Mouse (Mus musculus) embryonic facial prominence, embryonic 14.5 days (tissue): Measurements from ENCODE around the gene Sbf2. TPM values are rescaled to one million over a fixed set of nuclear protein-coding genes. Genes with fewer than 3 reads are reported as not detected.
"Not testable (repeated sequence)": the region's sequence is repeated elsewhere in the genome, so short reads cannot be mapped to it uniquely, and the experiment has no call there.

Source experiments
- ATAC-seq: fragments of 200-750 bp; cut with Nextera tagmentation; 2 replicates; pipeline ENCODE4 v1.8.0; 2017; ENCODE audit warnings: low read depth, moderate number of reproducible peaks, moderate TSS enrichment
- DNase-seq: peaks from one replicate; pipeline ENCODE4 v3.0.0-alpha.2; 2015; ENCODE audit warnings: low spot score
- H3K27ac ChIP-seq: fragments of 300-500 bp; sonication (generic); replicated peaks from 2 replicates; pipeline ENCODE4 v1.5.1; 2014; ENCODE audit warnings: low read depth, mild to moderate bottlenecking, low read length, moderate library complexity
- H3K27me3 ChIP-seq: fragments of 300-500 bp; sonication (generic); replicated peaks from 2 replicates; pipeline ENCODE4 v1.6.1; 2014; ENCODE audit warnings: low read length; ENCODE audit not compliant: control insufficient read depth, insufficient read depth
- H3K36me3 ChIP-seq: fragments of 300-500 bp; sonication (generic); 2 replicates; pipeline ENCODE4 v1.6.1; 2014; ENCODE audit warnings: low read length, mixed read lengths; ENCODE audit not compliant: control insufficient read depth, insufficient read depth
- H3K4me1 ChIP-seq: fragments of 300-500 bp; sonication (generic); 2 replicates; pipeline ENCODE4 v1.6.1; 2014; ENCODE audit warnings: antibody characterized with exemption, low read length; ENCODE audit not compliant: control insufficient read depth, insufficient read depth
- H3K4me2 ChIP-seq: fragments of 300-500 bp; sonication (generic); 2 replicates; pipeline ENCODE4 v1.6.1; 2014; ENCODE audit warnings: low read depth, mild to moderate bottlenecking, low read length, moderate library complexity, mixed read lengths
- H3K4me3 ChIP-seq: fragments of 300-500 bp; sonication (generic); 2 replicates; pipeline ENCODE4 v1.5.1; 2014; ENCODE audit warnings: low read depth, mild to moderate bottlenecking, low read length
- H3K9ac ChIP-seq: fragments of 300-500 bp; sonication (generic); 2 replicates; pipeline ENCODE4 v1.6.1; 2014; ENCODE audit warnings: low read depth, mild to moderate bottlenecking, low read length, moderate library complexity, mixed read lengths
- H3K9me3 ChIP-seq: fragments of 300-500 bp; sonication (generic); 2 replicates; pipeline ENCODE4 v1.6.1; 2016; ENCODE audit warnings: low read length; ENCODE audit not compliant: control insufficient read depth
- WGBS: fragments of 180-500 bp; shearing (Covaris S2); extraction: QIAGEN DNeasy Blood & Tissue Kit; methylation state at CpG from one replicate; pipeline ENCODE4 v1.1.7; 2014; 5-methylcytosine and 5-hydroxymethylcytosine counted together
- polyA plus RNA-seq: library from polyadenylated mRNA; unstranded; fragments of >200 nt; fragmentation: Nextera tagmentation; extraction: Ambion mirVana; gene quantifications from 2 replicates; pipeline ENCODE4 v1.2.1, GENCODE M21; 2014

Sbf2 gene
- polyA plus RNA-seq, 1 experiment from 2014 or later = 24.8 TPM

DNA sequence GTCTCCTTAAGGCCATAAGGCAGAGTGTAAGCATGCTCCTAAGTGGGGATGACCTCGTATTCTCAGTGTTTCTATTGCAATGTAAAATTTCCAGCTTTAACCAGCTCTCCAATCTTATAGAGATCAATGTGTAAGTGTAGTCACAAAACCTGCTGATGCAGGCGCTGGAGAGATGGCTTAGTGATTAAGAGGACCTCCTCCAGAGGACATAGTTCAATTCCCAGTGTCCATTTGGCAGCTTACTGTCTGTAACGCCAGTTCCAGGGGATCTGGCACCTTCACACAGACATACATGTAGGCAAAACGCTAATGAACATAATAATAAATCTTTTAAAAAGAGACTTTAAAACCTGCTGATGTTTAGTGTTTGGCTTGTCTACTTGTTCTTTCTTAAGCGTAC is 200.4 kb downstream of the Sbf2 start:
- Histone ChIP-seq H3K27me3 (no peaks in the 10 kb centered on the region), H3K9ac (no peak overlapping the region), H3K27ac (no peak overlapping the region), H3K4me3 (no peak overlapping the region), H3K9me3 (no peaks in the 10 kb centered on the region), H3K4me2 (no peak overlapping the region), H3K36me3 (peaks cover 18% of the 10 kb centered on the region), H3K4me1 (no peaks in the 10 kb centered on the region)
- ATAC-seq (no peak), DNase-seq (no peak)
- 87% methylated on average over 5 of the region's 5 CpGs for WGBS

DNA sequence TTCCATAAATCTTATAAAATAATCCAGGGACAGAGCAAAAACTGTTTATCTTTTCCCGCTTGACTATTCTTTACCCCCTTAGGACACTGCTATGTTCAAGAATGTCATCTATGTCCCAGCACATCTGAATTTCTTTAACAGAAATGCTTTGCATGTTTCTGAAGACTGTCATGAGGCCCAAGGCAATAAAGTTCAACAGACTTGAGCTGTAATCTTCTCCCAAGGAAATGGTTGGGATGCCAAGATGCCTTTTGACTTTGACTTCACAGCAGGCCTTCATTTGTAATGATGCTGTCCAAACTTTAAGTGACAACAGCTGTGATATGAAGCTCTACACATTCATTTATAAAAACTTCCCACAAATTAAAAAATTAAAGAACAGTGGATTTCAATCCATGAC is 212.6 kb downstream of the Sbf2 start:
- no peaks in the 10 kb centered on the region for H3K9me3 ChIP-seq

DNA sequence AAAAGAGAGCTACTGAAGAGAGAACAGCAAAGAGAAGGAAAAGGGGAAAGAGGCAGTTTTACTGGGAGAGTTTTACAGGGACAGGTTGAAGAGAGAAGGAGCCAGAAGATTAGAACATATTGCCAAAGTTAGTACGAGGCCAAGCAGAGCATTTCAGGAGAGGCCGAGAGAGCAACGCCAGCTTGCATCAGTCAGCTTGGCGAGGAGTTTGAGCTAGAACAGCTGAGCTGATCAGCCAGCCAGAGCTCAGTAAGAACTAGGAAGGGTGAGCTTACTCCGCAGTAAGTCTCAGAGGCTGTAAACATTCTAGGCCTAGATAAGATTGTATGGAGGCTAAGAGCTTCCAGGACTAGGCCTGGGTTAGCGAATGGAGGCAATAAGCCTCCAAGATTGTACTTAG is 222.1 kb downstream of the Sbf2 start:
- Histone ChIP-seq H3K9me3 (no peaks in the 10 kb centered on the region), H3K4me3 (no peak overlapping the region), H3K27me3 (no peaks in the 10 kb centered on the region), H3K4me1 (no peaks in the 10 kb centered on the region), H3K36me3 (no peaks in the 10 kb centered on the region), H3K27ac (no peak overlapping the region), H3K4me2 (no peak overlapping the region), H3K9ac (no peak overlapping the region)
- WGBS = 89% methylated on average over 6 of the region's 6 CpGs
- DNase-seq (no peak), ATAC-seq (no peak)

More for the DNA sequence above, 212.6 kb downstream of the Sbf2 start:
- Histone ChIP-seq H3K9ac (no peak overlapping the region), H3K4me1 (no peaks in the 10 kb centered on the region), H3K4me2 (no peak overlapping the region), H3K4me3 (no peak overlapping the region), H3K27me3 (no peaks in the 10 kb centered on the region), H3K27ac (no peak overlapping the region), H3K36me3 (peaks cover 8% of the 10 kb centered on the region; the same call in 1 of the 2 replicates)
- DNase-seq (peak; percentile 61), ATAC-seq (no peak)
- WGBS = 44% methylated on average over 1 of the region's 1 CpGs

DNA sequence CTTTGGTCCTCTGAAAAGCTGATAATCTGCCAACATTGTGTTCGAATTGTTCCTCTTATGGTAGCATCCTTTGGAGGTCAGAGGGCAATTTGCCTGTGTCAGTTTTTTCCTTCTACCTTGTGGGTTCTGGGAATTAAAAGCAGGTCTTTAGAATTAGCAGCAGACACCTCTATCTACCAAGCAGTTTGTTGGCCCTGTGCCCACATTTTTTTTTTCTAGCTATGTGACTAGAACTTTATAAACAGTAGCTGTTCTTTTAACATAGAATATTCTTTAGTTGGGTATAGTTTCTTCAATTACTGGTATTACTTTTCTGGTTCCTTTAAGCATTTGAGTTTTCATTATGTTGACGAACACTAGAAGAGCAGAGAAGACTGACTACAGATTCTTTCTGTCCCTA is 223.1 kb downstream of the Sbf2 start:
- Histone ChIP-seq H3K36me3 (no peaks in the 10 kb centered on the region), H3K9ac (no peak overlapping the region), H3K4me3 (no peak overlapping the region), H3K4me2 (no peak overlapping the region), H3K9me3 (no peaks in the 10 kb centered on the region), H3K27me3 (no peaks in the 10 kb centered on the region), H3K4me1 (no peaks in the 10 kb centered on the region), H3K27ac (no peak overlapping the region)
- DNase-seq (no peak), ATAC-seq (no peak)
- 68% methylated on average over 2 of the region's 2 CpGs for WGBS

DNA sequence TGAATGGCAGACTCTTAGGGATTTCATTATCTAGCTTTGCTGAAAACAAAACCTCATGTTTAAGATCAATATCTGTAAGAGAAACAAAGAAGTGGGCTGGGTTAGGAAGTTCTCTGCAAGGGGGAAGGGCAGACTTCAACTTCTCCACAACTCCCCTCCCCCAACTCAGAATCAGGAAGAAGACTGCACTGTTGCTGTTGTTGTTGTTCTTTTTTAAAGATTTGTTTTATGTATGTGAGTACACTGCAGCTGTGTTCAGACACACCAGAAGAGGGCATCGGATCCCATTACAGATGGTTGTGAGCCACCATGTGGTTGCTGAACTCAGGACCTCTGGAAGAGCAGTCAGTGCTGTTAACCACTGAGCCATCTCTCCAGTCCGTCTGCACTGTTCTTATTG is 225.8 kb downstream of the Sbf2 start:
- not testable (repeated sequence) for H3K27me3 ChIP-seq, H3K27ac ChIP-seq, H3K36me3 ChIP-seq, H3K4me2 ChIP-seq, ATAC-seq, H3K9me3 ChIP-seq, H3K9ac ChIP-seq, H3K4me1 ChIP-seq, H3K4me3 ChIP-seq
- peak; percentile 11 for DNase-seq
- 71% methylated on average over 2 of the region's 2 CpGs for WGBS

DNA sequence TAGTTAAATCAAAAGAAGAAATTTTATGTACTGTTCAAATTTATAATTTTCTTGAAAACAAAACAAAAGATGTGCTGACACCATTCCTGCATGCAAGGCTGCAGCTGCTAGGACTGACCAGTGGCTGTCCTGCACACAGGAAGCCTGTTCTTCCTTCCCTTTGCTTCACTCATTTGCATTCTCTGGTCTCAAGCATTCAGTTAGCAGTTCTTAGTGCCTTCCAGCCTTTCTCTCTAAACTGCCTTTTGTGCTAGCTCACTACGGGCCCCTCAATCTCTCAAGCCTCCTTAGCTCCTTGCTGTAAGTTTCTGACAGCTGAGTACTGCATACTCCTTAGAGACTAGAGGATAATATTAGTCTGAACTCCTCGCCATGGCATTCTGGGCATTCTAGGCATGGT is 227.2 kb downstream of the Sbf2 start:
- H3K4me2 ChIP-seq = no peak overlapping the region
- H3K4me1 ChIP-seq = no peaks in the 10 kb centered on the region
- ATAC-seq = no peak
- H3K27me3 ChIP-seq = no peaks in the 10 kb centered on the region
- 0 out of 2 replicates have a peak overlapping the region, but pooled peaks have one; percentile 8 for H3K27ac ChIP-seq
- peak; percentile 12 for DNase-seq
- H3K36me3 ChIP-seq = no peaks in the 10 kb centered on the region
- H3K9me3 ChIP-seq = no peaks in the 10 kb centered on the region
- 44% methylated on average over 2 of the region's 2 CpGs for WGBS
- H3K4me3 ChIP-seq = no peak overlapping the region
- H3K9ac ChIP-seq = no peak overlapping the region

DNA sequence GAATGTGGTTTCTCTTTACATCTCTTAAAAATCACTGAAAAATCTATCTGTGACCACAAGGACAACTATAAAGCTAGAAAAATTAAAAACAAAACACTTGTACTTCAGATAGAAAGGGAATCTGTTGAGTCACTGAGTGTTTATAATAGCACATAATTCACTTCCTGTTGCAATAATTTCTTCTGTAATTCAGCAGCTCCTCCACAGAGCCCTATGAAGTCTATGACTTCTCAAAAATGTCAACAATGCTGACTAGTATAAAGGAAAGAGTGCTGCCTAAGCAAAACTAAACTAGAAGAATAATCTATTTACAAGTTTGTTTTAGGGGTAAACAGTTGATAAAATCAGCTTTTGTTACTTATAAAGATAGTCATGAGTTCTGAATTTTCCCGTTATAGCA is 229.2 kb downstream of the Sbf2 start:
- Histone ChIP-seq H3K27ac (no peak overlapping the region), H3K4me1 (no peaks in the 10 kb centered on the region), H3K4me3 (no peak overlapping the region), H3K9ac (no peak overlapping the region), H3K4me2 (no peak overlapping the region), H3K36me3 (no peaks in the 10 kb centered on the region), H3K27me3 (no peaks in the 10 kb centered on the region), H3K9me3 (no peaks in the 10 kb centered on the region)
- no peak for DNase-seq
- 89% methylated on average over 1 of the region's 1 CpGs for WGBS
- no peak for ATAC-seq

DNA sequence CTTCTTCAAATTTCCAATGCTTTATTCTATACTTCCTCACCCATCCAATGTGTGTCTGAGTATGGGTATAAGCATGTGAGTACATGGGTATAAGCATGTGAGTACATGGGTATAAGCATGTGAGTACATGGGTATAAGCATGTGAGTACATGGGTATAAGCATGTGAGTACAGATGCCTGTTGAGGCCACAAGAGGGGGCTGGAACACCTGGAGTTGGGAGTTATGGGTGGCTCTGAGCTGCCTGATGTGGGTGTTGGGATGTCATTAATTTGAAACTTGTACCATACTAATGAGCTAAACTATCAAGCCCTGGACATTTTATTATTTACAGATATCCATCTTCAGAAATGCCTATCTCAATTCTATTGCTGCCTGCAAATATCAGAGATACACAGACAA is 230.4 kb downstream of the Sbf2 start:
- no peak overlapping the region for H3K4me3 ChIP-seq

DNA sequence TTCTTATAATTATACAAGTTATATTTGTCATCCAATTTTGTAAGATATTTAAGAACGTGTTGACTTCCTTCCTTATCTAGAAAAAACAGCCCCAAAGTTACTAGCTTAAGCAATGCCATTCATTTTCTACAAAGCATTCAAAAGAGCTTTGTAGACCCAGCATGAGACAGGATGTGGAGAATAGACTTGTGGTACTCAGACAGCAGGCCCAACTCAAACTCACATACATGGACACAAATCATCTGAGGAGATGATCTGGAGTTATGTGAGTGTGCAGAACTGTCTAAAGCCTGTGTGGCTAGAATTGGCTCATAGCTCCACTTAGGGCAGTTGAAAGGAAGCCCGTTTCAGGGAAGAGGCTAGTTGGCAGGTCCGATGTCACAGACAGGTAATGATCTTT is 233.1 kb downstream of the Sbf2 start:
- no peak for DNase-seq
- H3K9ac ChIP-seq = no peak overlapping the region
- WGBS = 86% methylated on average over 3 of the region's 3 CpGs
- no peak overlapping the region for H3K27ac ChIP-seq
- no peak overlapping the region for H3K4me3 ChIP-seq
- H3K36me3 ChIP-seq = no peaks in the 10 kb centered on the region
- H3K27me3 ChIP-seq = no peaks in the 10 kb centered on the region
- no peaks in the 10 kb centered on the region for H3K4me1 ChIP-seq
- ATAC-seq = no peak
- H3K4me2 ChIP-seq = no peak overlapping the region
- no peaks in the 10 kb centered on the region for H3K9me3 ChIP-seq

More for the DNA sequence above, 230.4 kb downstream of the Sbf2 start:
- ATAC-seq (no peak), DNase-seq (no peak)
- no peak overlapping the region for H3K9ac ChIP-seq
- H3K27ac ChIP-seq = no peak overlapping the region
- H3K27me3 ChIP-seq = no peaks in the 10 kb centered on the region
- H3K4me2 ChIP-seq = no peak overlapping the region
- no peaks in the 10 kb centered on the region for H3K4me1 ChIP-seq
- no peaks in the 10 kb centered on the region for H3K9me3 ChIP-seq
- no peaks in the 10 kb centered on the region for H3K36me3 ChIP-seq
